Mouse (Mus musculus): ENCODE data around the gene Sfswap. TPM values are rescaled to one million over a fixed set of nuclear protein-coding genes. Genes with fewer than 3 reads are reported as not detected.

Sfswap gene
- polyA plus RNA-seq, 1 experiment from 2014 or later: 44.5 TPM

GRCm38 (mm10) chr5:129521501-129521900 is 20.5 kb downstream of the Sfswap start:
- H3K27me3 ChIP-seq (replicated peaks; ENCODE audit: control insufficient read depth, insufficient read depth, low read length): no peaks in the 10 kb centered on the region
- 85% methylated on average over 7 of the region's 7 CpGs for WGBS
- no peak overlapping the region for H3K27ac ChIP-seq (replicated peaks; ENCODE audit: low read depth, low read length)
- H3K4me2 ChIP-seq (ENCODE audit: low read depth, low read length): no peak overlapping the region
- peaks cover 86% of the 10 kb centered on the region for H3K36me3 ChIP-seq (ENCODE audit: control insufficient read depth, insufficient read depth, low read length)
- ATAC-seq (ENCODE audit: low read depth) (no peak), DNase-seq (ENCODE audit: low spot score) (peak; percentile 10)
- no peak overlapping the region for H3K9ac ChIP-seq (ENCODE audit: low read depth, low read length)
- no peaks in the 10 kb centered on the region for H3K9me3 ChIP-seq (ENCODE audit: control insufficient read depth, low read length)
- H3K4me3 ChIP-seq (ENCODE audit: low read depth, low read length): no peak overlapping the region
- no peaks in the 10 kb centered on the region for H3K4me1 ChIP-seq (ENCODE audit: control insufficient read depth, insufficient read depth, low read length)

- no peaks in the 10 kb centered on the region for H3K9me3 ChIP-seq (ENCODE audit: control insufficient read depth, low read length)
- ATAC-seq (ENCODE audit: low read depth) (no peak), DNase-seq (ENCODE audit: low spot score) (no peak)
- peaks cover 86% of the 10 kb centered on the region for H3K36me3 ChIP-seq (ENCODE audit: control insufficient read depth, insufficient read depth, low read length)
- H3K4me1 ChIP-seq (ENCODE audit: control insufficient read depth, insufficient read depth, low read length): no peaks in the 10 kb centered on the region
- no peak overlapping the region for H3K27ac ChIP-seq (replicated peaks; ENCODE audit: low read depth, low read length)
- 87% methylated on average over 3 of the region's 3 CpGs for WGBS
- H3K4me3 ChIP-seq (ENCODE audit: low read depth, low read length): no peak overlapping the region
- no peak overlapping the region for H3K4me2 ChIP-seq (ENCODE audit: low read depth, low read length)
- H3K27me3 ChIP-seq (replicated peaks; ENCODE audit: control insufficient read depth, insufficient read depth, low read length): no peaks in the 10 kb centered on the region
- no peak overlapping the region for H3K9ac ChIP-seq (ENCODE audit: low read depth, low read length)
Observed at GRCm38 (mm10) chr5:129521913-129522312, 20.9 kb downstream of the Sfswap start.

- H3K9me3 ChIP-seq (ENCODE audit: control insufficient read depth, low read length): no peaks in the 10 kb centered on the region
- no peak overlapping the region for H3K9ac ChIP-seq (ENCODE audit: low read depth, low read length)
- no peak overlapping the region for H3K27ac ChIP-seq (replicated peaks; ENCODE audit: low read depth, low read length)
- no peak overlapping the region for H3K4me3 ChIP-seq (ENCODE audit: low read depth, low read length)
- 81% methylated on average over 3 of the region's 3 CpGs for WGBS
- no peaks in the 10 kb centered on the region for H3K4me1 ChIP-seq (ENCODE audit: control insufficient read depth, insufficient read depth, low read length)
- peaks cover 86% of the 10 kb centered on the region for H3K36me3 ChIP-seq (ENCODE audit: control insufficient read depth, insufficient read depth, low read length)
- no peak overlapping the region for H3K4me2 ChIP-seq (ENCODE audit: low read depth, low read length)
- DNase-seq (ENCODE audit: low spot score): no peak
- no peak for ATAC-seq (ENCODE audit: low read depth)
- H3K27me3 ChIP-seq (replicated peaks; ENCODE audit: control insufficient read depth, insufficient read depth, low read length): no peaks in the 10 kb centered on the region
Observed at GRCm38 (mm10) chr5:129523166-129523565, 22.1 kb downstream of the Sfswap start.

- DNase-seq (ENCODE audit: low spot score): peak; percentile 35
Observed at GRCm38 (mm10) chr5:129524751-129525150, 23.7 kb downstream of the Sfswap start.

GRCm38 (mm10) chr5:129527162-129527561 is 26.1 kb downstream of the Sfswap start:
- ATAC-seq (ENCODE audit: low read depth) (no peak), DNase-seq (ENCODE audit: low spot score) (no peak)
- Histone ChIP-seq H3K36me3 (ENCODE audit: control insufficient read depth, insufficient read depth, low read length) (peaks cover 78% of the 10 kb centered on the region), H3K9ac (ENCODE audit: low read depth, low read length) (no peak overlapping the region), H3K4me3 (ENCODE audit: low read depth, low read length) (no peak overlapping the region), H3K4me2 (ENCODE audit: low read depth, low read length) (no peak overlapping the region), H3K27me3 (replicated peaks; ENCODE audit: control insufficient read depth, insufficient read depth, low read length) (no peaks in the 10 kb centered on the region), H3K27ac (replicated peaks; ENCODE audit: low read depth, low read length) (no peak overlapping the region), H3K4me1 (ENCODE audit: control insufficient read depth, insufficient read depth, low read length) (no peaks in the 10 kb centered on the region), H3K9me3 (ENCODE audit: control insufficient read depth, low read length) (no peaks in the 10 kb centered on the region)
- WGBS: 92% methylated on average over 5 of the region's 5 CpGs

More at GRCm38 (mm10) chr5:129524751-129525150, 23.7 kb downstream of the Sfswap start:
- peaks cover 86% of the 10 kb centered on the region for H3K36me3 ChIP-seq (ENCODE audit: control insufficient read depth, insufficient read depth, low read length)
- no peak overlapping the region for H3K4me2 ChIP-seq (ENCODE audit: low read depth, low read length)
- no peaks in the 10 kb centered on the region for H3K4me1 ChIP-seq (ENCODE audit: control insufficient read depth, insufficient read depth, low read length)
- H3K9me3 ChIP-seq (ENCODE audit: control insufficient read depth, low read length): no peaks in the 10 kb centered on the region
- no peaks in the 10 kb centered on the region for H3K27me3 ChIP-seq (replicated peaks; ENCODE audit: control insufficient read depth, insufficient read depth, low read length)
- no peak for ATAC-seq (ENCODE audit: low read depth)
- no peak overlapping the region for H3K27ac ChIP-seq (replicated peaks; ENCODE audit: low read depth, low read length)
- WGBS: 92% methylated on average over 5 of the region's 5 CpGs
- no peak overlapping the region for H3K9ac ChIP-seq (ENCODE audit: low read depth, low read length)
- H3K4me3 ChIP-seq (ENCODE audit: low read depth, low read length): no peak overlapping the region

GRCm38 (mm10) chr5:129529571-129529970 is 28.6 kb downstream of the Sfswap start:
- Histone ChIP-seq H3K36me3 (ENCODE audit: control insufficient read depth, insufficient read depth, low read length) (peaks cover 66% of the 10 kb centered on the region), H3K27me3 (replicated peaks; ENCODE audit: control insufficient read depth, insufficient read depth, low read length) (no peaks in the 10 kb centered on the region), H3K4me2 (ENCODE audit: low read depth, low read length) (no peak overlapping the region), H3K9me3 (ENCODE audit: control insufficient read depth, low read length) (no peaks in the 10 kb centered on the region), H3K4me3 (ENCODE audit: low read depth, low read length) (no peak overlapping the region), H3K4me1 (ENCODE audit: control insufficient read depth, insufficient read depth, low read length) (no peaks in the 10 kb centered on the region), H3K9ac (ENCODE audit: low read depth, low read length) (no peak overlapping the region), H3K27ac (replicated peaks; ENCODE audit: low read depth, low read length) (no peak overlapping the region)
- DNase-seq (ENCODE audit: low spot score): no peak
- 67% methylated on average over 1 of the region's 1 CpGs for WGBS
- ATAC-seq (ENCODE audit: low read depth): no peak

GRCm38 (mm10) chr5:129533731-129534130 is 32.7 kb downstream of the Sfswap start:
- H3K36me3 ChIP-seq (ENCODE audit: control insufficient read depth, insufficient read depth, low read length): peaks cover 43% of the 10 kb centered on the region
- H3K27me3 ChIP-seq (replicated peaks; ENCODE audit: control insufficient read depth, insufficient read depth, low read length): no peaks in the 10 kb centered on the region
- WGBS: 82% methylated on average over 3 of the region's 3 CpGs
- H3K4me3 ChIP-seq (ENCODE audit: low read depth, low read length): no peak overlapping the region
- no peak for ATAC-seq (ENCODE audit: low read depth)
- H3K4me1 ChIP-seq (ENCODE audit: control insufficient read depth, insufficient read depth, low read length): no peaks in the 10 kb centered on the region
- H3K9me3 ChIP-seq (ENCODE audit: control insufficient read depth, low read length): no peaks in the 10 kb centered on the region
- H3K27ac ChIP-seq (replicated peaks; ENCODE audit: low read depth, low read length): no peak overlapping the region
- H3K9ac ChIP-seq (ENCODE audit: low read depth, low read length): no peak overlapping the region
- DNase-seq (ENCODE audit: low spot score): no peak
- H3K4me2 ChIP-seq (ENCODE audit: low read depth, low read length): no peak overlapping the region

- H3K4me2 ChIP-seq (ENCODE audit: low read depth, low read length): no peak overlapping the region
Observed at GRCm38 (mm10) chr5:129534500-129534899, 33.5 kb downstream of the Sfswap start.

GRCm38 (mm10) chr5:129535021-129535420 is 34.0 kb downstream of the Sfswap start:
- Histone ChIP-seq H3K4me1 (ENCODE audit: control insufficient read depth, insufficient read depth, low read length) (no peaks in the 10 kb centered on the region), H3K4me2 (ENCODE audit: low read depth, low read length) (no peak overlapping the region), H3K27ac (replicated peaks; ENCODE audit: low read depth, low read length) (no peak overlapping the region), H3K9ac (ENCODE audit: low read depth, low read length) (no peak overlapping the region), H3K36me3 (ENCODE audit: control insufficient read depth, insufficient read depth, low read length) (peaks cover 43% of the 10 kb centered on the region), H3K4me3 (ENCODE audit: low read depth, low read length) (no peak overlapping the region), H3K9me3 (ENCODE audit: control insufficient read depth, low read length) (no peaks in the 10 kb centered on the region), H3K27me3 (replicated peaks; ENCODE audit: control insufficient read depth, insufficient read depth, low read length) (no peaks in the 10 kb centered on the region)
- ATAC-seq (ENCODE audit: low read depth) (no peak), DNase-seq (ENCODE audit: low spot score) (no peak)
- WGBS: 91% methylated on average over 2 of the region's 2 CpGs

More at GRCm38 (mm10) chr5:129534500-129534899, 33.5 kb downstream of the Sfswap start:
- Histone ChIP-seq H3K9me3 (ENCODE audit: control insufficient read depth, low read length) (no peaks in the 10 kb centered on the region), H3K27ac (replicated peaks; ENCODE audit: low read depth, low read length) (no peak overlapping the region), H3K9ac (ENCODE audit: low read depth, low read length) (no peak overlapping the region), H3K36me3 (ENCODE audit: control insufficient read depth, insufficient read depth, low read length) (peaks cover 43% of the 10 kb centered on the region), H3K4me1 (ENCODE audit: control insufficient read depth, insufficient read depth, low read length) (no peaks in the 10 kb centered on the region), H3K27me3 (replicated peaks; ENCODE audit: control insufficient read depth, insufficient read depth, low read length) (no peaks in the 10 kb centered on the region), H3K4me3 (ENCODE audit: low read depth, low read length) (no peak overlapping the region)
- ATAC-seq (ENCODE audit: low read depth) (no peak), DNase-seq (ENCODE audit: low spot score) (peak; percentile 11)
- WGBS: 80% methylated on average over 2 of the region's 2 CpGs

All from embryonic facial prominence, embryonic 14.5 days (tissue).